Mouse (Mus musculus) intestine, embryonic 15.5 days (tissue): Measurements from ENCODE around the gene St6galnac6. TPM values are rescaled to one million over a fixed set of nuclear protein-coding genes. Genes with fewer than 3 reads are reported as not detected.
A peak's percentile ranks its signal among the peaks of the same experiment; 100 is the strongest.

Experiments
- ATAC-seq: fragments of 200-750 bp; cut with Nextera tagmentation; 2 replicates; pipeline ENCODE4 v1.8.0; 2017; ENCODE audit warnings: moderate TSS enrichment, moderate library complexity
- H3K27ac ChIP-seq: fragments of 300-500 bp; sonication (generic); 2 replicates; pipeline ENCODE4 v1.5.1; 2015; ENCODE audit warnings: mild to moderate bottlenecking, inconsistent platforms
- H3K27me3 ChIP-seq: fragments of 300-500 bp; sonication (generic); replicated peaks from 2 replicates; pipeline ENCODE4 v1.6.1; 2015; ENCODE audit warnings: inconsistent platforms
- H3K36me3 ChIP-seq: fragments of 300-500 bp; sonication (generic); 2 replicates; pipeline ENCODE4 v1.6.1; 2015; ENCODE audit warnings: inconsistent platforms
- H3K4me1 ChIP-seq: fragments of 300-500 bp; sonication (generic); replicated peaks from 2 replicates; pipeline ENCODE4 v1.6.1; 2015; ENCODE audit warnings: inconsistent platforms
- H3K4me2 ChIP-seq: fragments of 300-500 bp; sonication (generic); replicated peaks from 2 replicates; pipeline ENCODE4 v1.6.1; 2015; ENCODE audit warnings: mild to moderate bottlenecking, inconsistent platforms
- H3K4me3 ChIP-seq: fragments of 300-500 bp; sonication (generic); replicated peaks from 2 replicates; pipeline ENCODE4 v1.5.1; 2015; ENCODE audit warnings: inconsistent platforms
- H3K9ac ChIP-seq: fragments of 300-500 bp; sonication (generic); 2 replicates; pipeline ENCODE4 v1.6.1; 2015; ENCODE audit warnings: inconsistent platforms
- H3K9me3 ChIP-seq: fragments of 300-500 bp; sonication (generic); 2 replicates; pipeline ENCODE4 v1.6.1; 2016; ENCODE audit warnings: inconsistent platforms
- WGBS: fragments of 180-500 bp; shearing (Covaris S2); methylation state at CpG from one replicate; pipeline ENCODE4 v1.1.7; 2015; 5-methylcytosine and 5-hydroxymethylcytosine counted together
- polyA plus RNA-seq: library from polyadenylated mRNA; unstranded; fragments of >200 nt; fragmentation: Nextera tagmentation; extraction: Ambion mirVana; gene quantifications from 2 replicates; pipeline ENCODE4 v1.2.1, GENCODE M21; 2015

Gene St6galnac6
- polyA plus RNA-seq, 1 experiment from 2014 or later, result 14.0 TPM

- Histone ChIP-seq H3K4me1 (peaks cover 17% of the 10 kb centered on the region; the same call in 1 of the 2 replicates), H3K27me3 (no peaks in the 10 kb centered on the region), H3K9ac (peak overlapping the region; percentile 59), H3K27ac (no peak overlapping the region), H3K9me3 (no peaks in the 10 kb centered on the region), H3K36me3 (no peaks in the 10 kb centered on the region), H3K4me2 (peak overlapping the region; percentile 75), H3K4me3 (peak overlapping the region; percentile 52)
- no peak for ATAC-seq
- 32% methylated on average over 9 of the region's 9 CpGs for WGBS
Observed at GRCm38 (mm10) chr2:32587731-32588321, 11.7 kb upstream of the St6galnac6 start.

- peaks cover 14% of the 10 kb centered on the region; the same call in 1 of the 2 replicates for H3K4me1 ChIP-seq
- no peaks in the 10 kb centered on the region for H3K9me3 ChIP-seq
- H3K27ac ChIP-seq, result no peak overlapping the region
- ATAC-seq, result no peak
- no peaks in the 10 kb centered on the region for H3K27me3 ChIP-seq
- no peak overlapping the region for H3K4me3 ChIP-seq
- H3K4me2 ChIP-seq, result no peak overlapping the region; the same call in 1 of the 2 replicates
- no peaks in the 10 kb centered on the region for H3K36me3 ChIP-seq
- 68% methylated on average over 11 of the region's 11 CpGs for WGBS
- no peak overlapping the region for H3K9ac ChIP-seq
Observed at GRCm38 (mm10) chr2:32589213-32589795, 10.2 kb upstream of the St6galnac6 start.

GRCm38 (mm10) chr2:32590224-32590623, 9.3 kb upstream of the St6galnac6 start:
- Histone ChIP-seq H3K9me3 (no peaks in the 10 kb centered on the region), H3K36me3 (no peaks in the 10 kb centered on the region), H3K27ac (no peak overlapping the region), H3K4me1 (peaks cover 14% of the 10 kb centered on the region; the same call in 1 of the 2 replicates), H3K4me2 (no peak overlapping the region), H3K4me3 (no peak overlapping the region), H3K9ac (no peak overlapping the region), H3K27me3 (no peaks in the 10 kb centered on the region)
- no peak for ATAC-seq
- 78% methylated on average over 10 of the region's 10 CpGs for WGBS

GRCm38 (mm10) chr2:32591249-32591648, 8.3 kb upstream of the St6galnac6 start:
- no peaks in the 10 kb centered on the region for H3K27me3 ChIP-seq
- no peak overlapping the region for H3K27ac ChIP-seq
- no peak overlapping the region for H3K9ac ChIP-seq
- peaks cover 14% of the 10 kb centered on the region; the same call in 1 of the 2 replicates for H3K4me1 ChIP-seq
- H3K4me3 ChIP-seq, result no peak overlapping the region
- H3K9me3 ChIP-seq, result no peaks in the 10 kb centered on the region
- 75% methylated on average over 6 of the region's 6 CpGs for WGBS
- no peaks in the 10 kb centered on the region for H3K36me3 ChIP-seq
- ATAC-seq, result no peak
- H3K4me2 ChIP-seq, result no peak overlapping the region

- H3K27ac ChIP-seq, result no peak overlapping the region
- H3K9ac ChIP-seq, result no peak overlapping the region
- H3K4me3 ChIP-seq, result no peak overlapping the region
- 89% methylated on average over 13 of the region's 13 CpGs for WGBS
- ATAC-seq, result no peak
- H3K36me3 ChIP-seq, result no peaks in the 10 kb centered on the region
- H3K4me2 ChIP-seq, result no peak overlapping the region
- no peaks in the 10 kb centered on the region for H3K27me3 ChIP-seq
- peaks cover 8% of the 10 kb centered on the region for H3K4me1 ChIP-seq
- no peaks in the 10 kb centered on the region for H3K9me3 ChIP-seq
Observed at GRCm38 (mm10) chr2:32596725-32597124, 2.8 kb upstream of the St6galnac6 start.

GRCm38 (mm10) chr2:32597248-32597647, 2.3 kb upstream of the St6galnac6 start:
- H3K27me3 ChIP-seq, result no peaks in the 10 kb centered on the region
- no peak overlapping the region for H3K27ac ChIP-seq
- H3K9me3 ChIP-seq, result no peaks in the 10 kb centered on the region
- no peaks in the 10 kb centered on the region for H3K36me3 ChIP-seq
- H3K4me2 ChIP-seq, result no peak overlapping the region
- no peak overlapping the region for H3K9ac ChIP-seq
- WGBS, result 80% methylated on average over 5 of the region's 5 CpGs
- peaks cover 8% of the 10 kb centered on the region for H3K4me1 ChIP-seq
- no peak for ATAC-seq
- no peak overlapping the region for H3K4me3 ChIP-seq

- Histone ChIP-seq H3K36me3 (no peaks in the 10 kb centered on the region), H3K27me3 (no peaks in the 10 kb centered on the region), H3K4me3 (no peak overlapping the region), H3K4me2 (no peak overlapping the region), H3K4me1 (peaks cover 10% of the 10 kb centered on the region), H3K9ac (no peak overlapping the region), H3K27ac (no peak overlapping the region), H3K9me3 (no peaks in the 10 kb centered on the region)
- ATAC-seq, result no peak
- 80% methylated on average over 5 of the region's 5 CpGs for WGBS
Observed at GRCm38 (mm10) chr2:32597699-32598098, 1.8 kb upstream of the St6galnac6 start.

- WGBS, result 86% methylated on average over 8 of the region's 8 CpGs
- Histone ChIP-seq H3K27me3 (no peaks in the 10 kb centered on the region), H3K4me3 (no peak overlapping the region), H3K9ac (no peak overlapping the region), H3K36me3 (no peaks in the 10 kb centered on the region), H3K4me2 (no peak overlapping the region), H3K9me3 (no peaks in the 10 kb centered on the region), H3K27ac (no peak overlapping the region), H3K4me1 (peaks cover 10% of the 10 kb centered on the region)
- ATAC-seq, result no peak
Observed at GRCm38 (mm10) chr2:32598506-32598905, 1.0 kb upstream of the St6galnac6 start.

- H3K4me1 ChIP-seq, result peaks cover 10% of the 10 kb centered on the region
- ATAC-seq, result peak; percentile 57
- no peak overlapping the region for H3K4me2 ChIP-seq
- 39% methylated on average over 8 of the region's 8 CpGs for WGBS
- no peaks in the 10 kb centered on the region for H3K9me3 ChIP-seq
- no peaks in the 10 kb centered on the region for H3K27me3 ChIP-seq
- H3K4me3 ChIP-seq, result no peak overlapping the region
- no peaks in the 10 kb centered on the region for H3K36me3 ChIP-seq
- no peak overlapping the region for H3K9ac ChIP-seq
- no peak overlapping the region for H3K27ac ChIP-seq
Observed at GRCm38 (mm10) chr2:32601417-32602065, 2.0 kb downstream of the St6galnac6 start.

- Histone ChIP-seq H3K36me3 (no peaks in the 10 kb centered on the region), H3K4me1 (peaks cover 11% of the 10 kb centered on the region), H3K4me3 (peak overlapping the region; percentile 31), H3K4me2 (peak overlapping the region; percentile 60), H3K27ac (peak overlapping the region; percentile 49; the same call in 1 of the 2 replicates), H3K9ac (peak overlapping the region; percentile 15; the same call in 1 of the 2 replicates), H3K27me3 (no peaks in the 10 kb centered on the region), H3K9me3 (no peaks in the 10 kb centered on the region)
- peak; percentile 65 for ATAC-seq
- 2% methylated on average over 11 of the region's 11 CpGs for WGBS
Observed at GRCm38 (mm10) chr2:32602600-32603054, 3.1 kb downstream of the St6galnac6 start.

- Histone ChIP-seq H3K9ac (no peak overlapping the region), H3K36me3 (no peaks in the 10 kb centered on the region), H3K27ac (no peak overlapping the region), H3K4me1 (peaks cover 29% of the 10 kb centered on the region), H3K9me3 (no peaks in the 10 kb centered on the region), H3K27me3 (no peaks in the 10 kb centered on the region), H3K4me3 (no peak overlapping the region), H3K4me2 (no peak overlapping the region)
- WGBS, result 47% methylated on average over 10 of the region's 10 CpGs
- no peak for ATAC-seq
Observed at GRCm38 (mm10) chr2:32604631-32605030, 5.1 kb downstream of the St6galnac6 start.
